Comparison of ENCODE assay signal across 8 mouse cellular contexts in the genomic region with DNA sequence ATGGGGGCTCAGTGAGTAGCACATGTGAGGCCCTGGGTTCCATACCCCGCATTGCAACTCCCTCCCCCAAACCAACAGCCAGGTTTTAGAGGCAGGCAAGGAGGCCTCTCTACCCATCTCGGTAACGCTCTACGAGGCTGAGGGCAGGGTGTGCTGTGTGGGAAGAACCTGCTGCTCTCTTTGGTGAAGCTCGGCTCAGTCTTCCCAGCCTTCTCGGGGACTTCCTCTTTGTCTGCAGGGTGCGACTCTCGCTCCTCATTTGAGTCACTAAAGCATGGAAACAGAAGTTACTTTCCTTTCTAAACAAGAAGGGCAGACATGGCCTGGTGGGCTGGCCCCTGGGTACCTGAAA. TPM values are rescaled to one million over a fixed set of nuclear protein-coding genes. Genes with fewer than 3 reads are reported as not detected.
DNase-seq lines count a peak whose midpoint lies in the region; ATAC-seq lines count a peak whose summit lies in the region.

No protein-coding gene starts in this region.

- no peak overlapping the region for H3K4me2 ChIP-seq in embryonic facial prominence, embryonic 12.5 days (replicated peaks)
- H3K4me2 ChIP-seq in midbrain, embryonic 12.5 days (replicated peaks), result no peak overlapping the region
- H3K4me2 ChIP-seq in midbrain, embryonic 11.5 days, result no peak overlapping the region
- 0 out of 2 replicates have a peak overlapping the region, but pooled peaks have one; percentile 4 for H3K4me2 ChIP-seq in intestine, embryonic 14.5 days (ENCODE audit: low read length)
- H3K4me2 ChIP-seq in neural tube, embryonic 14.5 days (ENCODE audit: low read depth, low read length), result peak overlapping the region; percentile 7

- no peaks in the 10 kb centered on the region for H3K9me3 ChIP-seq in embryonic facial prominence, embryonic 12.5 days
- no peaks in the 10 kb centered on the region for H3K9me3 ChIP-seq in embryonic facial prominence, embryonic 10.5 days
- H3K9me3 ChIP-seq in midbrain, embryonic 12.5 days, result no peaks in the 10 kb centered on the region
- H3K9me3 ChIP-seq in midbrain, embryonic 11.5 days (ENCODE audit: control insufficient read depth, low read length), result no peaks in the 10 kb centered on the region
- no peaks in the 10 kb centered on the region for H3K9me3 ChIP-seq in intestine, embryonic 14.5 days (ENCODE audit: control insufficient read depth, low read length)
- H3K9me3 ChIP-seq in neural tube, embryonic 14.5 days (ENCODE audit: control insufficient read depth, low read length), result no peaks in the 10 kb centered on the region

- H3K4me3 ChIP-seq in embryonic facial prominence, embryonic 12.5 days, result no peak overlapping the region
- H3K4me3 ChIP-seq in embryonic facial prominence, embryonic 10.5 days, result no peak overlapping the region
- H3K4me3 ChIP-seq in midbrain, embryonic 12.5 days, result no peak overlapping the region
- no peak overlapping the region for H3K4me3 ChIP-seq in midbrain, embryonic 11.5 days (ENCODE audit: low read depth, low read length)
- H3K4me3 ChIP-seq in intestine, embryonic 14.5 days (ENCODE audit: low read depth, low read length), result no peak overlapping the region
- H3K4me3 ChIP-seq in neural tube, embryonic 14.5 days (ENCODE audit: low read depth, low read length), result no peak overlapping the region

- ATAC-seq in embryonic facial prominence, embryonic 12.5 days (ENCODE audit: insufficient number of reproducible peaks, insufficient read depth, low FRiP score, low TSS enrichment), result no peak
- no peak for ATAC-seq in midbrain, embryonic 12.5 days (ENCODE audit: low FRiP score, low read depth)
- no peak for ATAC-seq in midbrain, embryonic 11.5 days (ENCODE audit: low FRiP score)
- 0 out of 2 replicates have a peak, but pooled peaks have one; percentile 13 for ATAC-seq in intestine, embryonic 14.5 days (replicated peaks; ENCODE audit: low FRiP score, low TSS enrichment, low read depth)
- ATAC-seq in neural tube, embryonic 14.5 days (ENCODE audit: low read depth), result peak; percentile 20; the same call in 1 of the 2 replicates

- peak overlapping the region; percentile 77 for H3K27ac ChIP-seq in embryonic facial prominence, embryonic 12.5 days
- no peak overlapping the region for H3K27ac ChIP-seq in embryonic facial prominence, embryonic 10.5 days (replicated peaks)
- peak overlapping the region; percentile 17; the same call in 1 of the 2 replicates for H3K27ac ChIP-seq in midbrain, embryonic 12.5 days (replicated peaks)
- H3K27ac ChIP-seq in midbrain, embryonic 11.5 days (ENCODE audit: low read depth, low read length), result no peak overlapping the region
- H3K27ac ChIP-seq in intestine, embryonic 14.5 days (ENCODE audit: low read depth), result peak overlapping the region; percentile 85
- H3K27ac ChIP-seq in neural tube, embryonic 14.5 days (ENCODE audit: low read depth, low read length), result peak overlapping the region; percentile 70

- DNase-seq in embryonic facial prominence, embryonic 10.5 days (ENCODE audit: low spot score), result no peak
- no peak for DNase-seq in midbrain, embryonic 11.5 days (ENCODE audit: low spot score, missing footprints)
- DNase-seq in intestine, embryonic 14.5 days (ENCODE audit: low spot score), result no peak
- DNase-seq in adipocyte (ENCODE audit: low spot score), result no peak
- no peak for DNase-seq in cerebellum, postnatal 4 days (ENCODE audit: low spot score in 2 of 2)

- peaks cover 92% of the 10 kb centered on the region for H3K36me3 ChIP-seq in embryonic facial prominence, embryonic 12.5 days
- peaks cover 95% of the 10 kb centered on the region for H3K36me3 ChIP-seq in embryonic facial prominence, embryonic 10.5 days (replicated peaks)
- peaks cover 95% of the 10 kb centered on the region for H3K36me3 ChIP-seq in midbrain, embryonic 12.5 days
- peaks cover 25% of the 10 kb centered on the region for H3K36me3 ChIP-seq in midbrain, embryonic 11.5 days (ENCODE audit: control insufficient read depth, insufficient read depth, low read length)
- H3K36me3 ChIP-seq in intestine, embryonic 14.5 days (ENCODE audit: control insufficient read depth, insufficient read depth, low read length), result peaks cover 80% of the 10 kb centered on the region
- H3K36me3 ChIP-seq in neural tube, embryonic 14.5 days (ENCODE audit: control insufficient read depth, insufficient read depth, low read length), result peaks cover 51% of the 10 kb centered on the region

- 0 out of 2 replicates have a peak, but pooled peaks cover 3% of the 10 kb centered on the region for H3K4me1 ChIP-seq in embryonic facial prominence, embryonic 12.5 days
- no peaks in the 10 kb centered on the region for H3K4me1 ChIP-seq in embryonic facial prominence, embryonic 10.5 days
- H3K4me1 ChIP-seq in midbrain, embryonic 12.5 days, result no peaks in the 10 kb centered on the region
- H3K4me1 ChIP-seq in midbrain, embryonic 11.5 days (ENCODE audit: control insufficient read depth, insufficient read depth, low read length), result no peaks in the 10 kb centered on the region
- peaks cover 13% of the 10 kb centered on the region for H3K4me1 ChIP-seq in intestine, embryonic 14.5 days (replicated peaks; ENCODE audit: control insufficient read depth, insufficient read depth, low read length)
- peaks cover 6% of the 10 kb centered on the region; the same call in 1 of the 2 replicates for H3K4me1 ChIP-seq in neural tube, embryonic 14.5 days (ENCODE audit: control insufficient read depth, insufficient read depth, low read length)

- H3K27me3 ChIP-seq in embryonic facial prominence, embryonic 12.5 days, result no peaks in the 10 kb centered on the region
- no peaks in the 10 kb centered on the region for H3K27me3 ChIP-seq in embryonic facial prominence, embryonic 10.5 days (replicated peaks; ENCODE audit: low read depth, poor library complexity, severe bottlenecking)
- H3K27me3 ChIP-seq in midbrain, embryonic 12.5 days, result no peaks in the 10 kb centered on the region
- no peaks in the 10 kb centered on the region for H3K27me3 ChIP-seq in midbrain, embryonic 11.5 days (ENCODE audit: control insufficient read depth, insufficient read depth, low read length)
- H3K27me3 ChIP-seq in intestine, embryonic 14.5 days (replicated peaks; ENCODE audit: control insufficient read depth, insufficient read depth, low read length), result no peaks in the 10 kb centered on the region
- no peaks in the 10 kb centered on the region for H3K27me3 ChIP-seq in neural tube, embryonic 14.5 days (ENCODE audit: control insufficient read depth, insufficient read depth, low read length)

- WGBS in embryonic facial prominence, embryonic 12.5 days, result 86% methylated on average over 8 of the region's 8 CpGs
- WGBS in embryonic facial prominence, embryonic 10.5 days, result 94% methylated on average over 8 of the region's 8 CpGs
- WGBS in midbrain, embryonic 12.5 days, result 88% methylated on average over 8 of the region's 8 CpGs
- WGBS in midbrain, embryonic 11.5 days, result 93% methylated on average over 8 of the region's 8 CpGs
- 78% methylated on average over 8 of the region's 8 CpGs for WGBS in intestine, embryonic 14.5 days
- 67% methylated on average over 8 of the region's 8 CpGs for WGBS in neural tube, embryonic 14.5 days

- H3K9ac ChIP-seq in embryonic facial prominence, embryonic 12.5 days, result no peak overlapping the region
- no peak overlapping the region for H3K9ac ChIP-seq in midbrain, embryonic 12.5 days (replicated peaks)
- no peak overlapping the region for H3K9ac ChIP-seq in midbrain, embryonic 11.5 days (ENCODE audit: low read length)
- no peak overlapping the region for H3K9ac ChIP-seq in intestine, embryonic 14.5 days (ENCODE audit: low read length)
- H3K9ac ChIP-seq in neural tube, embryonic 14.5 days (replicated peaks; ENCODE audit: low read depth, low read length), result no peak overlapping the region

RNA-seq across cellular contexts. Expression of gene Agmat, which starts 19.8 kb away (rescaled TPM):
- not detected in 2 replicates for polyA plus RNA-seq in embryonic facial prominence, embryonic 12.5 days (2016; fragmentation: Nextera tagmentation; extraction: Ambion mirVana)
- polyA plus RNA-seq in embryonic facial prominence, embryonic 10.5 days (2016; fragmentation: Nextera tagmentation; extraction: Ambion mirVana), result not detected in 2 replicates
- polyA plus RNA-seq in midbrain, embryonic 12.5 days (2016; fragmentation: Nextera tagmentation; extraction: Ambion mirVana), result not detected in 2 replicates
- not detected in 2 replicates for polyA plus RNA-seq in midbrain, embryonic 11.5 days (2014; fragmentation: Nextera tagmentation; extraction: Ambion mirVana)
- 10.1 and 12.7 TPM in 2 replicates for polyA plus RNA-seq in intestine, embryonic 14.5 days (2014; fragmentation: Nextera tagmentation; extraction: Ambion mirVana)
- not detected in 2 replicates for polyA plus RNA-seq in neural tube, embryonic 14.5 days (2014; fragmentation: Nextera tagmentation; extraction: Ambion mirVana)

RNA-seq across cellular contexts. Expression of gene Dnajc16, which starts 24.4 kb away (rescaled TPM):
- 4.1 and 4.7 TPM in 2 replicates for polyA plus RNA-seq in embryonic facial prominence, embryonic 12.5 days (2016; fragmentation: Nextera tagmentation; extraction: Ambion mirVana)
- polyA plus RNA-seq in embryonic facial prominence, embryonic 10.5 days (2016; fragmentation: Nextera tagmentation; extraction: Ambion mirVana), result 4.0 and 4.8 TPM in 2 replicates
- 6.7 and 6.8 TPM in 2 replicates for polyA plus RNA-seq in midbrain, embryonic 12.5 days (2016; fragmentation: Nextera tagmentation; extraction: Ambion mirVana)
- polyA plus RNA-seq in midbrain, embryonic 11.5 days (2014; fragmentation: Nextera tagmentation; extraction: Ambion mirVana), result 4.7 and 5.4 TPM in 2 replicates
- polyA plus RNA-seq in intestine, embryonic 14.5 days (2014; fragmentation: Nextera tagmentation; extraction: Ambion mirVana), result 4.4 and 4.5 TPM in 2 replicates
- 5.8 and 6.4 TPM in 2 replicates for polyA plus RNA-seq in neural tube, embryonic 14.5 days (2014; fragmentation: Nextera tagmentation; extraction: Ambion mirVana)

RNA-seq across cellular contexts. Expression of gene Casp9, which starts 27.1 kb away (rescaled TPM):
- polyA plus RNA-seq in embryonic facial prominence, embryonic 12.5 days (2016; fragmentation: Nextera tagmentation; extraction: Ambion mirVana), result 18.1 and 21.9 TPM in 2 replicates
- polyA plus RNA-seq in embryonic facial prominence, embryonic 10.5 days (2016; fragmentation: Nextera tagmentation; extraction: Ambion mirVana), result 21.2 and 23.1 TPM in 2 replicates
- polyA plus RNA-seq in midbrain, embryonic 12.5 days (2016; fragmentation: Nextera tagmentation; extraction: Ambion mirVana), result 24.9 and 27.0 TPM in 2 replicates
- polyA plus RNA-seq in midbrain, embryonic 11.5 days (2014; fragmentation: Nextera tagmentation; extraction: Ambion mirVana), result 17.8 and 18.6 TPM in 2 replicates
- 19.3 and 20.0 TPM in 2 replicates for polyA plus RNA-seq in intestine, embryonic 14.5 days (2014; fragmentation: Nextera tagmentation; extraction: Ambion mirVana)
- 17.3 and 18.2 TPM in 2 replicates for polyA plus RNA-seq in neural tube, embryonic 14.5 days (2014; fragmentation: Nextera tagmentation; extraction: Ambion mirVana)

RNA-seq across cellular contexts. Expression of gene Ddi2, which starts 43.1 kb away (rescaled TPM):
- polyA plus RNA-seq in embryonic facial prominence, embryonic 12.5 days (2016; fragmentation: Nextera tagmentation; extraction: Ambion mirVana), result 28.7 and 29.5 TPM in 2 replicates
- 28.1 and 31.8 TPM in 2 replicates for polyA plus RNA-seq in embryonic facial prominence, embryonic 10.5 days (2016; fragmentation: Nextera tagmentation; extraction: Ambion mirVana)
- polyA plus RNA-seq in midbrain, embryonic 12.5 days (2016; fragmentation: Nextera tagmentation; extraction: Ambion mirVana), result 25.7 and 28.4 TPM in 2 replicates
- polyA plus RNA-seq in midbrain, embryonic 11.5 days (2014; fragmentation: Nextera tagmentation; extraction: Ambion mirVana), result 17.5 and 18.1 TPM in 2 replicates
- polyA plus RNA-seq in intestine, embryonic 14.5 days (2014; fragmentation: Nextera tagmentation; extraction: Ambion mirVana), result 19.5 and 20.0 TPM in 2 replicates
- polyA plus RNA-seq in neural tube, embryonic 14.5 days (2014; fragmentation: Nextera tagmentation; extraction: Ambion mirVana), result 11.5 and 15.2 TPM in 2 replicates

RNA-seq across cellular contexts. Expression of gene Cela2a, which starts 59.7 kb away (rescaled TPM):
- not detected in 2 replicates for polyA plus RNA-seq in embryonic facial prominence, embryonic 12.5 days (2016; fragmentation: Nextera tagmentation; extraction: Ambion mirVana)
- polyA plus RNA-seq in embryonic facial prominence, embryonic 10.5 days (2016; fragmentation: Nextera tagmentation; extraction: Ambion mirVana), result not detected in 2 replicates
- not detected in 2 replicates for polyA plus RNA-seq in midbrain, embryonic 12.5 days (2016; fragmentation: Nextera tagmentation; extraction: Ambion mirVana)
- polyA plus RNA-seq in midbrain, embryonic 11.5 days (2014; fragmentation: Nextera tagmentation; extraction: Ambion mirVana), result not detected in 2 replicates
- polyA plus RNA-seq in intestine, embryonic 14.5 days (2014; fragmentation: Nextera tagmentation; extraction: Ambion mirVana), result 6.9 TPM in 1 of 2 replicates, not detected in the other
- not detected in 2 replicates for polyA plus RNA-seq in neural tube, embryonic 14.5 days (2014; fragmentation: Nextera tagmentation; extraction: Ambion mirVana)

Comparison
In these comparisons a context has a peak if more than half of its experiments do, and no peak if none do; other contexts are left out.
1. H3K27ac ChIP-seq: peak in embryonic facial prominence, embryonic 12.5 days (single experiment), midbrain, embryonic 12.5 days (single experiment), intestine, embryonic 14.5 days (single experiment) and neural tube, embryonic 14.5 days (single experiment); none in embryonic facial prominence, embryonic 10.5 days (single experiment) and midbrain, embryonic 11.5 days (single experiment).
2. ATAC-seq: peak in intestine, embryonic 14.5 days (single experiment) and neural tube, embryonic 14.5 days (single experiment); none in embryonic facial prominence, embryonic 12.5 days (single experiment), midbrain, embryonic 12.5 days (single experiment) and midbrain, embryonic 11.5 days (single experiment).
3. H3K4me2 ChIP-seq: peak in intestine, embryonic 14.5 days (single experiment) and neural tube, embryonic 14.5 days (single experiment); none in embryonic facial prominence, embryonic 12.5 days (single experiment), midbrain, embryonic 12.5 days (single experiment) and midbrain, embryonic 11.5 days (single experiment).
4. RNA of gene Agmat, which starts 19.8 kb away (polyA plus RNA-seq): 10.1 to 12.7 TPM in intestine, embryonic 14.5 days; not detected in midbrain, embryonic 11.5 days, not detected in neural tube, embryonic 14.5 days, not detected in embryonic facial prominence, embryonic 10.5 days, not detected in embryonic facial prominence, embryonic 12.5 days and not detected in midbrain, embryonic 12.5 days; every median in the first group is over 10 times any median in the second.